Mouse (Mus musculus): ENCODE data around the gene C9.

GRCm38 (mm10) chr15:6448892-6449291 is 3.8 kb downstream of the C9 start:
- no peak for TF ChIP-seq TAL1 (IDR thresholded peaks at IDR 0.05; ENCODE audit: low read length)
- no peak for TF ChIP-seq GATA1 (IDR thresholded peaks at IDR 0.05; ENCODE audit: low read length)

Data from erythroblast, embryonic 14.5 days (primary cell).